Mouse (Mus musculus) R1 (cell line): ENCODE data around the gene Slc38a4.

Experiments
- DNase-seq: peaks from one replicate; pipeline ENCODE4 v3.0.0-alpha.2; 2018; ENCODE audit warnings: low read depth, low spot score

Slc38a4 gene

DNA sequence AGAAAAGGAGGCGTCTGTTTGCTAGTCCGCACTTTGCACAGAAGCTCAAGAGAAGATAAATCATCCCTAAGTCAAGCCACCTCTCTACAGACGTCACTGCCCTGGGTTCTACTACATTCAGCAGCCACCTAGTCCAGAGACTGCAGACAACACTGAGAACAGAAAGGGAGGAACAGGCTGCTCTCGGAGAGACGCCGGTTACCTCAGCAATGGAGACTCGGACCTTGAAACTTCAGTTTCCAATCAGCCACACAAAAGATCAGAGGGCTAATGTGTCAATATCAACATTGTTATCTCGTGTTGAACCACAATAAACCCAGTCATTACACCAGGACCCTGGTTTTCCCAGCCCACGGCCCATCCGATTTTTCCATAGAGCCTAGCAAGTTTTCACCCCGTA lies 36.4 kb downstream of the Slc38a4 start:
- no peak for DNase-seq

DNA sequence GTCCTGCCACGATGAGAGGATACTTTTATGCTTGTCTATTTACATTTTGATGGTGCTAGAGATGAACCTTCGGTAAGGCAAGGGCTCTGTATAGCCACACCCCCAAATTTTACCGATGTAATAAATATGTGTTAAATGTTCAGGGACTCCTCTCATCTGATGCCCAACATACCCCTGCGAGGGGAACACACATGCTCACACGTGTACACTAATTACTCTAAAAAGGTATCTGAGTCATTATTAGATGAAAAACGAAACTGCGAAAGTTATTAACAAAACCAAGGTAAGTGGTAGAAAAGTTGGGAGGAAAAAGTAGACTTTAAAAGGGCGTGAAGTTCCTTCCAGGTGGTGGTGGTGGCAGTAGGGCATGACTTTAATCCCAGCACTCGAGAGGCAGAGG lies 38.6 kb downstream of the Slc38a4 start:
- no peak for DNase-seq

DNA sequence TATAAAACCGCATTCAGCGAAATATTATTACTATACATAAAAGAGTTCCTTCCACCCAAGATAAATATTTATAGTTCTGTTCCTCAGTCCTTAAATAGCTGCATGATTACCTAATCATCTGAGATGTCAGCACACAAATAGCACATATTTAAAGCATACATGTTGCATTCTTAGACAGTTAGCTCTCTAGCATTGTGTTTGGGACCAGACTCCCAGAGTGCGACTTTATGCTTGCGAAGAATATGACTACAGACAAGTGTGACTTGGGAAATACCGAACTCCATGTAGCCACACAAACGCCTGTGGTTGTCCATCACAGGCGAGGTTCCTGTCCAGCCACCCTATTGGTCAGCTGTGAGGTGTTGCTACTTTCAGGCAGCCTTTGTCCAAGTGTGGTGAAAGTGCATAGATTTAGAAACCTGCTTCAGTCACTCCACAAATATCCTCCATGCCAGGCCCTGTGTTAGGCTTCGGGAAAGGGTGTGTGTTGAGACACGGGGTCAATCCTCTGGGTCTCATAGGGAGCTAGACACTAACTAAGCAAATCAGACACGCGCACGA lies 40.6 kb downstream of the Slc38a4 start:
- no peak for DNase-seq

DNA sequence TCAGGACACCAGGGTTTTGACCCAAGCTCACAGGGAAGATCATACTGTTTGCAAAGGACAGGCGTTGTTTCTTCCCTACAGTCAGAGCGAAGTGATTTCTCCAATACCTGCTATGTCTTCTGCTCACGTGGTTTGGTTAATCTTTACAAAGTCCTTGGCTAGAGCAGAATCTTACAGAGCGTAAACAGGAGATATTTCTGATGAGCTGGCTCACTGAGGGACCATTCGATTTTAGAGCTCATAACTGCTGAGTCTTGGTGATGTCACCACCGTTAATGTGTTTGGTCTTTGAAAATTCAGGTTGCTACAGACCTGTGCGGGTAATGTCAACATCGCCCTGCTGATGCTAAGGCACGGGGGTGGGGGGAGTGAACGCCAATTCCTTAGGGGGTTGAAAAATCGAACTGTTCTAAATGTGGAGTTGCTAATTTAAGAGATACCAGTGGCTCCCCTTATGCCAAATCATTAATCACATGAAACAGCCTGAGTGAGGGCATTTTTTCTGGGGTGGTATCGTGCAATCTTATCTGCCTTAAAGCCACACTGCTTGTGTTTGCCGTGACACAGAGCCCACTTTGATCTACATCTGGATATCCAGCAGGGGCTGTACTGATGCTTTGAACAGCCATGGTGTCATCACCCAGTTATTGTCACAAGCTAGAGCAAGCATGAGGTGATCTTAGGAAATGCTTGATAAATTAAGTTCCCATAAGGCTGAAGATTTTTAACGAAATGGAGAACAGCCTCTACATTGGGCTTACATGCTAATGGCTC lies 44.0 kb downstream of the Slc38a4 start:
- no peak for DNase-seq

DNA sequence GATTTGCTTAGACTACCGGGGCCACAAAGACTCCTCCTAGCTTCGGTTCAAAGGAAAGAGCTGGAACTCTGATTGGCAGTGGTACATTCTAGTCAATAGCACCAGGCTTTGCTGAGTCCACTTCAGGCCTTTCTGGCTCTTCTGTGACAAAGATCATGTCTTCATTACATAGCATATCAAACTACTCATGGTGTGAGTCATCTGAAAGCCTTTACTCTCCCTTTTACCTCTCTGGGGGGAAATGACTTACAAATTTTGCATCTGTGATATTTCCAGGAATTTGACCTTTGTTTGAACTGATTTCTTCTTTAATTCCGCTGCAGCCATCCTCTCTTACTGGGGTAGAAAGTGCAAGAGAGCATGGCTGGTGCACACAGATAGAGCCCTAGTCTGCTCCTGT lies 46.5 kb downstream of the Slc38a4 start:
- no peak for DNase-seq

DNA sequence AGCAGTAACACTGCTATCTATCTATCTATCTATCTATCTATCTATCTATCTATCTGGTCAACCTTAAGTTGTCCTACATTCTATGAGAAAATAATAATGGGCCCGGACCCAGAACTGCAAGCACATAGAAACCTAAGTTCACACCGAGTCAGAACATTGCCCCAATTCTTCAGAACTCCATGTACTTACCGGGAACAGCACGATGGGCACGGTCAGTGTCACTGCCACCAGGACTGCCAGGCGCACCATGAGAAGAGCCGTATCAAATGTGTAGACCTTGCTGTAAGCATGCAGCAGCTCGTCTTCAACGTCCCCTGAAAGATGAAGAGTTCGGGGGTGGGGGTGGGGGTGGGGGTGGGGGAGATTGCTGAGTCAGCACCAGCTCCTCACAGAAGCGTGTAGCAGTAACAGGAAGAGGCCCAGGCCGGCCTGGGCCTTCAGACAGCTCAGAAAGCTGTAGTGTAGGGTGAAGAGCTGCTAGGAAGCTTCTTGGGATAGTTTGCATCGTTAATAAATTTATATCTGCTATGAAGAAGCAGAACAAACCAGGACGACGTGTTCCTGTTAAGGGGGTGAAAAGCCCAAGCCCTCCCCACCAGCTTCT lies 50.0 kb downstream of the Slc38a4 start:
- no peak for DNase-seq

DNA sequence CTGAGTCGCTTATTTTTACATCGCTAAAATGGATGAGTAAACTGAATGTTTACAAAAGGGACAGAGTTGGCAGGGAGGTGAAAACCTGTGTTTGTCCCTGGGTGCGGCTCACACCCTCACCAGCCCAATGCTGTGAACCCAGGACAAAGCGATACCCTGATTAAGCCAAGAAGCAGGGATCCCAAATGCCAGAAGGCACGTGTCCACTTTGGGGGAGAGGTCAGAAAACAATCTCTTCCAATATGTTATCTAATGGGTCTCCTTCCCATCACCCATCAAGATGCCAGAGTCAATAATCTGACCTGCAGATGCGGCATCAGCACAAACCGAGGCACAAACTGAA lies 51.3 kb downstream of the Slc38a4 start:
- no peak for DNase-seq

DNA sequence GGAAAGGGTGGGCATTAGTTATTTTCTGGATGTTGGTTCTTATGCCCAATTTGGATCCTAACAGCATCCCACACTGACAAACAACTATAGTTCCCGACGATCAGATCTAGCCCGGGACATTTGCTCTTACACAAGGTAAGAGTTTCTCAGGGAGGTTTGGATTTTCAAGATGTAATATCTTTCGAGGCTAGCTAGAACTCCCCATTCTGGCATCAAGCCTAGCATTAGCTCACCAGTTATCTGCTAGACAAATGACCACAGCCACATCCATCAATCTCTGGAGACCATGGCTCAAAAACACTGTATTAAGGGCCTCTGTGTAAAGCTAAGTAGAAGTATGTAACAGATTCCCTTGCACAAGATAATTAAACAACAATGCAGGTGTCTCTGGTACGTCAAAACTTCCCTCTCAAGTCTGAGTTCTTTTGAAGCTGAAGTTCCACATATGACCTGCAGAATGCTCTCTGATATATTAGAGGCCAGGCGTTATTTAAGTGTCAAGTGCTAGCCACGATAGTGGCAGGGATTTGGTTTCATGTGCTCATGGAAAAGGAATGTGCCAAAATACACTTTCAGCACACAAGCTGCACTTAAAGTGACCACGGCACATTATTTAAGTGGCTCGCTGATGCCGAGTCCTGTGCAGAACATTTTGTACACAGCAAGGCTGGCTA lies 51.8 kb downstream of the Slc38a4 start:
- DNase-seq: no peak

DNA sequence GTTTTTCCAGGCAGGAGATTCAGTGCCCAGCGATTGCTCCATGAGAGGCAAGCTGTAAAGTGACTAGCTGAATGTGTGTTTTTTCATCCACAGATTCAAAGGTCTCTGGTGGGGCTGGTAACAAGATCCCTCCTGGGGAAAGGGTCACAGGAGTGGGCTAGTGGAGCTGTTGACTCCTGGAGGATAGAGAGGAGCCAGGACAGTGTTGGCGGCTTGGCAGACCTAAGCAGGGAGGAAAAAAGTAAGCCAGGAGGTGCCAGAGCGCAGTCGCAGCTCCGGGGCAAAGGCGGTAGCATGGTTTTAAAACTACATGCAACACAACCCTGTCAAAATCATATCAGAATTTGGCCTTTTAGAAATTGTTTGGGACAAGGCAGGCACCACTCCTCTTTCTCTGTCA lies 52.6 kb downstream of the Slc38a4 start:
- no peak for DNase-seq

DNA sequence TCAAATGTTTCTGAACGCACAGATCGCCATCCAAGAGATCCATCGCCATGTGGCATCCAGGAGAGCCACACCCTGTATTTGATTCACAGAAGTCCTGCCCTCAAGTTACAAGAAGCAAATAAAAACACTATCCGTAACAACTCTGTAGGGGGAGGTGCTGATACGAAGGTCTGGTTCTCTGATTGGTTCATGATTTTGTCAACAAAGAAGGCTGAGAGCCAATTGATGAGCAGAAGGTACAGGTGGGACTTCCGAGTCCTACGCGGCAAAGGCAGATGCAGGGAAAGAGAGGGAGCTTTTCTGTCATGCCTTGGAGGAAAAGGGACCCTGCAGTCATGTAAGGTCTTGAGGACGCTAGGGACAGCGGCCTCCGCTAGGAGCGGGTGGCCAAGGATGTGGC lies 53.0 kb downstream of the Slc38a4 start:
- peak; percentile 86 for DNase-seq

DNA sequence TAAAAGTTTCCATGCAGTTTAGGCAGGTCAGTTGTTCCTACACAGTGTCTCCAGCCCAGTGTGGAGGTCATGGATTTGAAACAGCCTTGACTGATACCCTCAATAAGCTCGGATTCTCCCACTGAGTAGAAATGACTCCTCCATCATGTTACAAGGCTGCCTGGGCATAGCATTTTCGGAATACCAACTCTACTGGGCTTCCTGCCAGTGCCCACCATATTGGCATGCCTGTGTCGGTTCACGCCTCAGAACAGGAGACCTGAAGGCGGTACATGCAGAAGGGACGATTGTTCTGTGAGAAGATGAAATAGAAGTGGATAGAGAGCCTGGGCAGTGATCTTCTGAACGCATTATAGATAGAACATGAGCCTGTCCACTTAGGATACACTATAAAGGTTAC lies 53.9 kb downstream of the Slc38a4 start:
- DNase-seq: no peak

DNA sequence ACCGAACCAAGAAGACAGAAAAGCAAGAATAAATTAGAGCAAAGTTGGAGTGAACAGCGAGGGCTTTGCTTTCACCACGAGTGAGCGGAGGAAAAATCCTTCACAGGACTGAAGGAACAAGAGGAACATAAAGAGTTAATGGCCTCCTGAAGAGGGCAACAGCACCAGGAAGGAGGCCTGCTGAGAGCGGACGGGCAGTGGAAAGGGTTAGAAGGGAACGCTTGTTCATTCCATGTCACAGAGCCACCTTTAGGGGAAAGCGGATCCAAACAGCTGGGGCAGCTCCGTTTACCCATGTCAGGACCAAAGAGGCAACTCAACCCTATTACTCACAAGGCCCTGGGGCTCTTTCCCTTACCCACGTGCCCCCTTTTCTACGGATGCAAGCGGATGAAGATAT lies 54.3 kb downstream of the Slc38a4 start:
- no peak for DNase-seq

DNA sequence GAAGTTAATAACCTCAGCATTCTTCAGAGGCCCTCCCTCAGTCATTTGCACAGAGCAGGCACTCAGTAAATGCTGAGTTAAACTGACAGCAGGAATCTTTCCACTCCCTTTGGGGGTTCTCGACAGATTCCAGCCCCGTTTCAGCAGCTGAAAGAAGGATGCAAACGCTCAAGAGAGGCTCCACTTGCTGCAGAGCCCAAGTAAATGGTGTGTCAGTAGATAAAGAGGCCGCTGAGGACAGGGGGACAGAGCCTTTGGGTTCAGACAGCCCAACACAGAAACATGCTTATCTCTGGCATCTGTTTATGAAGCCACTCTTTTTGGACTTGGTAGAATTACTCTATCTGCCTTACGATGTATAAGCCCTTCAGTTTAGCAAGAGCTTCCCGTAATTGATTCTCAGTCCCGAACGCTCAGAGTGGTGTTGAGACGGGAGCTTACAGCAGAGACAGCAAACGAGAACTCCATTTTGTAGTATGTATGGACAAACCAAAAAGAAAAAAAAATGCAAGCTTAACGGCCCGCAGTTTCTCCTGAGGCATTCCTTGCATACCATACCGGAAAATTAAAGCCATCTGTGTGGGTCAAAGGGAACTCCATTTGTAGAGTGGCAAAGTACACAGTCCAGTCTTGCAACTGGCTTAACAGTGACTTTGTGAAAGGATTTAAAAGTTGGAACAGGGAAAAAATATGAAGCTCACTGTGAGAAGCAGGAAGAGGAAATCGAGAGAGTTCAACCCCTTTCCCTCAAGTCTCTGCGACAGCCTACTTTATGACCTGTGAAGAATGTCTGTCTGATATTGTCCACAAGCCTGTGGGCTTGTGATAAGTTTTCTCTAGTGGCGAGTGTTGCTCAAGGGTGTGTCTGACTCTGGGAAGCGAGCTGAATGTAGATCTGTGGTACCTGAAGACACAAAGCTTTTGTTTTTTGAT lies 55.2 kb downstream of the Slc38a4 start:
- DNase-seq: no peak

DNA sequence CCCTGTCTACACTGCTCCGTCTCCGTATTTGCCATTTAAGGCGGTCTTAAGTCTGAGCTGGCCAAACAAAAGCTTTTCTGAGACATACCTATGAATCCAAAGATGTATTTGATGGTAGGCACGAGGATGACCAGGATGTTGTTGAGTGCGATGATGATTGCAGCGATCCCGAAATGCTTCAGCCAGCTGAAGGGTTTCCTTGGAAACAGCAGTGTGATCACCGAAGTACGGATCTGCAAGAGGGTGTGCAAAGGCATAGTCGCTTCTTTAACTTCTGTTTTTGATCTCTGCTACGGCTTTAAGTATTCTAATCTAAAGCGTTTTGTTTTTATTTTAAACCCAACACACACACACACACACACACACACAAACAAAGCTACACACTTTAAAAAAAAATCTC lies 56.4 kb downstream of the Slc38a4 start:
- no peak for DNase-seq

DNA sequence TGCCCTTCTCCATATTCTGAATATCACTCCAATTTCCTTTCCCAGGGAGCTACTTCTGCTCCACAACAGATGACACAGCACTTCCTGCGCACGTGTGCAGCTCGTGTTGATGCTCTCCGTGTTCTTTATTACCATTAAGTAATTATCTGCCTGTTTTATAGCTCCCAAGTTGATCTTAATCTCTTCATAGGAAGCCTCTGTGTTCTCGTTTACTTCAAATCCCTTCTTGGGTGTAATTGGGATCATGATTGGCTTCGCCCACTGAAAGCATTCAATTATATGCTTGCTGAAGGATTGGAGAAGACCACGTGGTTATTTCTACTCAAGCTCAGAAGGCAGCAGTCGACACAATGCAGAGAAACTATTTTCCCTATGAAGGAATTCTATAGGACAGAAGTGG lies 70.1 kb downstream of the Slc38a4 start:
- DNase-seq: no peak

DNA sequence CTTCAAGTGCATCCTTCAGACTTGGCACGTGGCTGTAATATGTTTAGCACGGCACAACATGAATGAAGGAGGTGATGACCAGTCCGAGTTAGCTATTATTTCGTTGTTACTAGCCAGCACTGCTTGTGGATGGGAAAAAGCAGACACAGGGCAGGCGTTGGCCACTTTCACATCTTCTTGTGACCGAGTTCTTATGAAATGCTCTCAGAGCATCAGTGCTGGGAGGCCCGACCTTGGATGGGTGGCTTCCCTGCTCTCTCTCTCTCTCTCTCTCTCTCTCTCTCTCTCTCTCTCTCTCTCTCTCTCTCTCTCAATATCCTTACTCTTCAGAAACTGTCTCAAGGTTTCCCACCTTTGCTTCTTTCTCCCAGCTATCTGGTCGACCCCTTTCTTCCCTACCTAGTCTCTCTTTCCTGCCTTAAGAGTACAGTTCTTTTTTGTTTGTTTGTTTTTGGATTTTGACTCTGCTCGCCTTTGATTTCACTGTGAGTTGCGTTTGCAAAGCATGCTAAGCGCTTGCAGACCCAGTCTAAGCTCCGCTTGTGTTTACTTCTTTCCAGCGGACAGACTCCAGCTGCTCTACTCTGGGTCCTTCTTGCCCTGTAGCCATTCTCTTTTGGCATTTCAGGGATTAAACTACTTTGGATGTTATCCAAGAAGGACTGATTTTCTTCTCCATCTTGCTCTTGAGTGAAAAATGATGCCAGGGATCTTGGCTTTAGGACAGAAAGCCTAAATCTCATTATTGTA lies 72.0 kb downstream of the Slc38a4 start:
- no peak for DNase-seq

DNA sequence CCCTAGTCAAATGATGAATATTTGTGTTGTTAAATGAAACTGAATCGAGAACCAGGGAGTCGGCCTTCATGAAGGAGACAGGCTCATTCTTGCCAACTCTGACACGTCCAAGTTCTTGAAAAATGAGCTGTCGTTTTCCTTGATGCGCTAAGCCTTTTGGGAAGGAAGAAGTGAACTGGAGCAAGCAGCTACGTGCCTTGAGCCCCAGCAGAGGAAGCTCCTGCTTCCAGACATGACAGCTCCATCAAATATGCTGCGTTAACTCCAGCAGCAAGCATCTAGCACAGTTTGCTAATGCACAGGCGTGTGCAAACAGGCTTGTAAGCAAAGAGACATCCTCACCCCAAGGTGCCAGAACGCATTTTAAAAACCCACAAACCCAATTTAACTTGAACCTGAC lies 80.6 kb downstream of the Slc38a4 start:
- DNase-seq: no peak

DNA sequence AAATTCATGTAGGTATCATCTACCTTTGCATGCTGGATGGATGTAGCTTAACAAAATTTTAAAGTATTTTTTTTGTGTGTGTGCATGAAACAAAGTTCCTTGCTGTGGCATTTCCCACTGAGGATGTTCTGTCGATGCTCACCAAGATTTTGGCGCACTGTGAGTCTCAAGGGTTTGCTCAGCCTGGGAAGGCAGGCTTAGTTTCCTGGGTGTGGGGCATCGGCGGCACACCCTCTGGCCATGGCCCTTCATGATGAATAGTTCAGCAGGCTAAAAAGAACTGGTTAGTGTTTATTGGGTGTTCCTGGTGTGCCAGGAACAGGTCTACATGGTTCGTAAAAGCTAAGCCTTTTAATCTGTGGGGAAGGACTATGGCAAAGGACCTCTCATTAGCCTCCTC lies 81.6 kb downstream of the Slc38a4 start:
- no peak for DNase-seq

DNA sequence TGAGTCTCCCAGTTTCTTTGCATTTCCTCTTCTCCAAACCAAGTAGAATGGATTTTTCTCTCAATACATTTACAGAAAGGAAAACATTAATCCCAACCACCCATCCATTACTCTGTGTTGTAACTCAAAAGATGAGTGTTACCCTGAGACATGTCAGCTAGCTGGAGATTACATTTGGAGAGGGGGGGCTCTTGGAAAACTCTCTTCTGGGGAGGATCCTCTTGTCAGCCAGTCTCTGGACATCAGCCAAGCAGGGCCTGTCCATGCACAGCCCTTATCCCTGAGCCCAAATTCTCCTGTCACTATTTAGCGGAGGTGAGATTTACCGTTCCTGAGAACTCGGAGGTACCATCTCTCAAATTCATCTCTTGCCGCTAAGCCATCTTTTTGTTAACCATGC lies 82.4 kb downstream of the Slc38a4 start:
- DNase-seq: no peak

DNA sequence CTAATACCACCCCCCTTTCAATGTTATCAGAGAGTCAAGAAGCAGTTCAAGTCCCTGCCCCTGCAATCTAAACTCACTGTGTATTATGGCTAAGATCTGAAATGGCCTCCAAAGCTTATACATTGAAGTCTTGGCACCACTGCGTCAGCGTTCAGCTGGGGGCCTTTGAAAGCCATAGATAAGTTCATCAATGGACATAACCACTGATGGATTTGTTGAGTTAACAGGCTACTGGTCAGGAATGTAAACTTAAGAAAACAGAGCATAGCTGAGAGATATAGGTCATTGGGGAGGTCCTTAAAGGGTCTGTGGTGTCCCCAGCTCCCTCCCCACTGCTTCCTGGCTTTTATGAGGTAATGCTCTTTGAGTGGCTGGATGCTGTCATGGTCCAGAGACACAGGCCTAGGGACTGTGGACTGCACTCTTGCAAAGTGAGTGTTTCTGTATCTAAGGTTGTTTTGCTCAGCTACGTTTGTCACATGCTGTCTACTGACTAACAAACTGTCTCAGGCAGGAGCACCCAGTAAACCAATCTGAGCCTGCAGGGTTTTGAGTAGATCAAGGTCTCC lies 83.0 kb downstream of the Slc38a4 start:
- no peak for DNase-seq

DNA sequence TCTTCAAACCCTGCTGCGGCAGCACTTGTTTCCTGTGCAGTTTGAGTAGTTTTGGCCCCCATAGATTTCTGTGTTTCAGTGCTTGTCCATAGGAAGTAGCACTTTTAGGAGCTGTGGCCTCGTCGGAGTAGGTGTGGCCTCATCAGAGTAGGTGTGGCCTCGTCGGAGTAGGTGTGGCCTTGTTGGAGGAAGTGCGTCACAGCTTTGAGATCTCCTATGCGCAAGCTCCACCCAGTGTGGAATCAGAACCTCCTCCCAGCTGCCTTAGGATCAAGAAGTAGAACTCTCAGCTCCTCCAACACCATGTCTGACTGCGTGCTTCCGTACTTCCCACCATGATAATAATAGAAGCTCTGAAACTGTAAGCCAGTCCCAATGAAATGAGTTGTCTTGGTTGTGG lies 83.8 kb downstream of the Slc38a4 start:
- DNase-seq: peak; percentile 84
